Mouse (Mus musculus) lung, postnatal 4 days (tissue): ENCODE data around the gene Acot13.
"Not testable (repeated sequence)": the region's sequence is repeated elsewhere in the genome, so short reads cannot be mapped to it uniquely, and the experiment has no call there.

ENCODE experiments used
- DNase-seq, 2 experiments: peaks; one replicate each; pipeline ENCODE4 v3.0.0; 2021

The Acot13 gene

DNA sequence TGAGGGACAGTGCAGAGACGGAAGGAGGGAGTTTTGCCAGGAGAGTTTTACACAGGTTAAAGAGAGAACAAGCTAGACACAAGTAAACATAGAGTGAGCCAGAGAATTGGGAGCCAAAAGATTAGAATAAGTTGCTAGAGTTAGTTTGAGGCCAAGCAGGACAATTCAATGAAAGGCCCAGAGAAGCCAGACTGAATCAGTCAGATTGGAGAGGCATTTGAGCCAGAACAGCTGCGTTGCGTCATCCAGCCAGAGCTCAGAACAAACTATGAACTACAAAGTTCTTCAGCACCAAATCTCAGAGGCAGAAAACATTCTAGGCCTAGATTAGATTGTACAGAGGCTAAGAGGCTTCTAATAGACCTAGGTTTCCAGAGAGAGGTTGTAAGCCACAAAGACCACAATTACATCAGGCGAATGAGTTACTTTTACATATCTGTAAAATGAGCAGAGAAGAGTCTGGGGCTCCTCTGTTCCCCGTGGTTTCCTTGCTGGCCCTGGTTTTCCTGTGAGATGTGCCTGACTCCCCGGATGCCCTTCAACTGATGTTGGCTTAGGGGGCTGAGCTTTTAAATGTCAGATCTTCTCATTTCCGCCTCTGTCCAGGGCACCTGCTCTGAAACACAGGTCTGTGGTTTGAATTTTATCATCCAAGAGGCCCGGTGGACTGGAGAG is 52.5 kb downstream of the Acot13 start:
- no peak for DNase-seq

DNA sequence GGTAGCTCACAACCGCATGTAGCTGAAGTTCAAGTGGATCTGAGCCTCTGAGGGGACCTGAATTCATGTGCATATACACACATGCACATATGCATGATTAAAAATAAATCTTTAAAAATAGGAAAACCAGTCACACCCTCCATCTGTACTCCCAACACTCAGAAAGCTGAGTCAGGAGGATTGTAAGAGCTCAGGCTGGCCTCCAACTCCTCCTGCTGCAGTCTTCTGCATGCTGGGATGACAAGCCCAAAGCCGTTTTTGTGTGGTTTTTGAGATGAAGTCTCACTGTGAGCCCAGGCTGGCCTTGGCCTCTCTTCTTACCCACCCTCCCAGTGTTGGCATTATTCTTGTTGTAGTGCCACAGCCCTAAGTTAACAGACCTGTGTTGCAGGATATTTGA is 53.3 kb downstream of the Acot13 start:
- DNase-seq, result no peak

DNA sequence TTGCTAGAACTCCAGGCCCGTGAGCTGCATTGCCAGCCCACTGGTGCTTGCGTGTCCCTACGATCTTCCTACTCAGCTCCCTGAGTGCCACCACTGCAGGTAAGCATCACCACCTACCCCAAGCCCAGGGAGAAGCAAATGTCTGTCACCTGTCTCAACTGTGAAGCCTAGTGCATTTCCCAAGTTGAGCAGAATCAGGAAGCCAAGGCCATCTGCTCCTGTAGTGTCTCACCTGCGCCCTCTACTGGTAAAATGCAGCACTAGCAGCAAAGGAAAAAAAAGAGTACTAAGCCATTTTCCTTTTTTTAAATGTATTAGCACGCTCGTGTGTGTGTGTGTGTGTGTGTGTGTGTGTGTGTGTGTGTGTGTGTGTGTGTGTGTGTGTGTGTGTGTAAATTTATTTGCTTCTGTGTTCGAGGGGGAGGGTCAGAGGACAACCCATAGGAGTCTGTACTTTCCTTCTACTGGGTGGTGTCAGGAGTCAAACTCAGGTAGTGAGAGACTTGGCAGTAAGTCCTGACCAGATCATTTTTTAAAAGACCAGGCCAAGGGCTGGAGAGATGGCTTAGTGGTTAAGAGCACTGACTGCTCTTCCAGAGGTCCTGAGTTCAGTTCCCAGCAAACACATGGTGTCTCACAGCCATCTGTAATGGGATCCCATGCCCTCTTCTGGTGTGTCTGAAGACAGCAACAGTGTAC is 55.0 kb downstream of the Acot13 start:
- peak in 1 of 2 experiments; percentile 65 for DNase-seq

DNA sequence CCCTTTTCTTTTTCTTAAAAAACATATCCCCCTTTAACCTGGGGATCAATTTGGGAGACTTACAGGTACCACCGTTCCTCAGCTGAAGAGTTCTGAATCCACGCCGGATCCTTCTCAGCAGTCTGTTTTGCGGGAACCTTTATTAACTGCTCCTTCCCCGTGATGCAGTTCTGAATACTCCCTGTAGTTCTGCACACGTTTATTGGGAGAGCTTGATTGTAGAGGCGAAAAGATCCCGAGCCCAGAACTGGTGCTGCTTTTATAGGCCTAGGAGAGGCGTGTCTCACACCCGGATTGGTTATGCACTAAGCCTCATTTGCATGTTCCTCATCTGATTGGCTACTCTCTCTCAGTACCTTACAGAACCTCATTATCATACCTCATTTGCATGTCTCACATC is 59.9 kb downstream of the Acot13 start:
- not testable (repeated sequence) for DNase-seq
